Mouse (Mus musculus) adrenal gland, postnatal 36 days (tissue): ENCODE measurements around the gene Pgap1. TPM values are rescaled to one million over a fixed set of nuclear protein-coding genes. Genes with fewer than 3 reads are reported as not detected.

ENCODE experiments used
- DNase-seq, 2 experiments: peaks; one replicate each; pipeline ENCODE4 v3.0.0; 2021; ENCODE audit warnings: mixed read lengths in 1 of 2
- total RNA-seq, 2 experiments: library from RNA; stranded (reverse); gene quantifications; 2 replicates each; pipeline ENCODE4 v1.2.3; 2021

Gene Pgap1
- total RNA-seq, 2 experiments from 2014 or later: 3.3 to 7.2 TPM

- DNase-seq: no peak
These were observed 37.4 kb downstream of the Pgap1 start for GRCm38 (mm10) chr1:54520062-54520577.

GRCm38 (mm10) chr1:54513836-54514235 lies 43.6 kb downstream of the Pgap1 start:
- no peak for DNase-seq

GRCm38 (mm10) chr1:54498496-54498895 lies 59.0 kb downstream of the Pgap1 start:
- DNase-seq: no peak

- DNase-seq: no peak
These were observed 61.2 kb downstream of the Pgap1 start for GRCm38 (mm10) chr1:54496254-54496653.

- no peak for DNase-seq
These were observed 64.0 kb downstream of the Pgap1 start for GRCm38 (mm10) chr1:54493496-54493895.

- DNase-seq: no peak
These were observed 65.0 kb downstream of the Pgap1 start for GRCm38 (mm10) chr1:54492435-54492841.

- DNase-seq: no peak
These were observed 72.6 kb downstream of the Pgap1 start for GRCm38 (mm10) chr1:54484744-54485420.

- DNase-seq: no peak
These were observed 77.0 kb downstream of the Pgap1 start for GRCm38 (mm10) chr1:54480491-54480890.

- no peak for DNase-seq
These were observed 88.8 kb downstream of the Pgap1 start for GRCm38 (mm10) chr1:54468662-54469061.

- DNase-seq: no peak
These were observed 90.1 kb downstream of the Pgap1 start for GRCm38 (mm10) chr1:54467366-54467765.

- no peak for DNase-seq
These were observed 105.4 kb downstream of the Pgap1 start for GRCm38 (mm10) chr1:54452116-54452515.

GRCm38 (mm10) chr1:54448833-54449232 lies 108.7 kb downstream of the Pgap1 start:
- DNase-seq: no peak

- no peak for DNase-seq
These were observed 113.8 kb downstream of the Pgap1 start for GRCm38 (mm10) chr1:54443641-54444040.

GRCm38 (mm10) chr1:54439080-54439476 lies 118.4 kb downstream of the Pgap1 start:
- no peak for DNase-seq

GRCm38 (mm10) chr1:54438340-54439079 lies 119.0 kb downstream of the Pgap1 start, which contains the start of gene Gtf3c3:
Gtf3c3 (minus strand) TSS chr1:54438971.
- peak; percentile 84 to 85 for DNase-seq

Other genes starting within 250 kb of the Pgap1 start
- gene Gtf3c3, start 118.7 kb downstream of the Pgap1 start, total RNA-seq: 10 to 100 TPM; 16.9 to 23.4 TPM